Mouse (Mus musculus) testis, postnatal 10 days (tissue): ENCODE measurements around the gene Rsad2.

Experiments used
- DNase-seq: peaks from one replicate; pipeline ENCODE4 v3.0.0; 2021; ENCODE audit warnings: low spot score

The Rsad2 gene

DNA sequence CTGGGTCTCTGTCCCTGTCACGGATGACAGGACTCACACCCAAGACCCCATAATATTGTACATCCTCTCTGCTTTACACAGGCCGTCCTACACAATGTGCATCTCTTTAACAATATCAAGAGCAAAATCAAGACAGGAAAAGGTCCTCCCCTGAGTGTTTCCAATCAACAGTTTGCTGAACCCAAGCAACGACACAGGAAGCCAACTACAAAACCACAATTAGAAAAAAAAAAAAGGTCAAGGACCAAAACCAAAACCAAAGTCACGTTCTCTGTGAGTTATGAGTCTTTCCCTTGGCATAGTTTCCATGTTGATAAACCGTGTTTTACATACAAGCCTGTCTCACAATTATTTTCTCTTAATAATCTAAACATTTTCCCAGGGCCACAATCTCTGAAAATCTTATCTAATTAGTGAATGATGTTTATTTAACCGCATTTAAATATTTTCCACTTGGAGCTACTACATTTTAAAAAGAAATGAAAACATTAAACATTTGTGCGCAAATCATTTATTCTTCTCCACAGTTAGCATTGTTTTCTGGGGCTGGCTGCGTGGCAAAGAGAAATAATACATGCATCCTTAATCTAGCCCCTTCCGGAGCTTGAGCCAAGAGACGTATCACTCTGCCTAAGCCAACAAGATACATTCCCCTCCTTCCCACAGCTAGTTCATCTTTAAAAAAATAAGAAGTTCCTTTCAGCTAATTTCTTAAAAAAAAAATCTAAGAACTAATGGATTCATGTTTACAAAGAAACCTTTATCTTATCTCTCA is 54.4 kb downstream of the Rsad2 start:
- DNase-seq = no peak

DNA sequence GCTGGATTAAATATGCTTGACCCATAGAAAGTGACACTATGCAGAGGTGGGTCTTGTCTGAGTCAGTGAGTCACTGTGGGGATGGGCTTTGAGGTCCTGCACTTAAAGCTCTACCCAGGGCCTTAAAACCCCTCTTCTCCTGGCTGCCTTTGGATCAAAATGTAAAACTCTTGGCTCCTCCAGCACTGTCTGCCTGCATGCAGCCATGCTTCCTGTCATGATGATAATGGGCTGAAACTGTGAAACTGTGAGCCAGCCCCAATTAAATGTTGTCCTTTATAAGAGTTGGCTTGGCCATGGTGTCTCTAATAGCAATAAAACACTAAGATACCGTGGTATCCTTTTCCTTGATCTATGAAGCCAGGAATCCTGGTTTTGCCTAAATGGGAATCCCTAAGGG is 55.0 kb downstream of the Rsad2 start:
- no peak for DNase-seq

DNA sequence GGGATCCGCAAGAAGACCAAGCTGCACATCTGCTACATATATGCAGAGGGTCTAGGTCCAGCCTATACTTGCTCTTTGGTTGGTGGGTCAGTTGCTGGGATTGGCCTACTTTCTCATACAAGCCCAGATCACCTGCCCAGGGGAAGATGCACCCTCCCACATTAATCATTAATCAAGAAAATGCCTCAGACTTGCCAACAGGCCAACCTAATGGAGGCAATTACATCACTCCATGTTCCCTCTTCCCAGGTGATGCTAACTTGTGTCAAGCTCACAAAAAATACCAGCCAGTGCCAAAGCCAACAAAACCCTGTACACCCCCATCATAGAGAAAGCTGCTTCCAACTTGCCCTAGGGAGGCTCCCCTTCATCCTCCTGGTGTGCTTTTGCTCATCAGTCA is 55.5 kb downstream of the Rsad2 start:
- DNase-seq = no peak

DNA sequence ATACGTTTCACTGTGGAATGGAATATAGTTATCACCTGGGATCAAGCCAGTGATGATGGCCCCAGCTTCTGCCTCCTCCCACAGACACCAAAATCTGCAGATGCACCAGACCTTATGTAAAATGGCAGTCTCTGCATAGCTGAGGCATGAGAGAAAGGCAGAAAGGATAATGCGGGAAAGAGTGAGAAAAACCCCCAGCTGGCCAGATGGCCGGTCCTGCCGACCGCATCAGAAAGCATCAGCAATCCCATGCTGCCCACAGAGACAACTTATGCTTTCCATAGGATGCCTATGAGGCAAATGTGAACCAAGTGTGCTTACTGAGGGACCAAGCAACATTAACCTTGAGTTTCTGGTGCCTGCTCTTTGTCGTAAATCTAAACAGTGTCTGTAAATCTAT is 56.9 kb downstream of the Rsad2 start:
- no peak for DNase-seq

- DNase-seq = no peak
These were observed 57.7 kb downstream of the Rsad2 start for GRCm38 (mm10) chr12:26398597-26398996.

DNA sequence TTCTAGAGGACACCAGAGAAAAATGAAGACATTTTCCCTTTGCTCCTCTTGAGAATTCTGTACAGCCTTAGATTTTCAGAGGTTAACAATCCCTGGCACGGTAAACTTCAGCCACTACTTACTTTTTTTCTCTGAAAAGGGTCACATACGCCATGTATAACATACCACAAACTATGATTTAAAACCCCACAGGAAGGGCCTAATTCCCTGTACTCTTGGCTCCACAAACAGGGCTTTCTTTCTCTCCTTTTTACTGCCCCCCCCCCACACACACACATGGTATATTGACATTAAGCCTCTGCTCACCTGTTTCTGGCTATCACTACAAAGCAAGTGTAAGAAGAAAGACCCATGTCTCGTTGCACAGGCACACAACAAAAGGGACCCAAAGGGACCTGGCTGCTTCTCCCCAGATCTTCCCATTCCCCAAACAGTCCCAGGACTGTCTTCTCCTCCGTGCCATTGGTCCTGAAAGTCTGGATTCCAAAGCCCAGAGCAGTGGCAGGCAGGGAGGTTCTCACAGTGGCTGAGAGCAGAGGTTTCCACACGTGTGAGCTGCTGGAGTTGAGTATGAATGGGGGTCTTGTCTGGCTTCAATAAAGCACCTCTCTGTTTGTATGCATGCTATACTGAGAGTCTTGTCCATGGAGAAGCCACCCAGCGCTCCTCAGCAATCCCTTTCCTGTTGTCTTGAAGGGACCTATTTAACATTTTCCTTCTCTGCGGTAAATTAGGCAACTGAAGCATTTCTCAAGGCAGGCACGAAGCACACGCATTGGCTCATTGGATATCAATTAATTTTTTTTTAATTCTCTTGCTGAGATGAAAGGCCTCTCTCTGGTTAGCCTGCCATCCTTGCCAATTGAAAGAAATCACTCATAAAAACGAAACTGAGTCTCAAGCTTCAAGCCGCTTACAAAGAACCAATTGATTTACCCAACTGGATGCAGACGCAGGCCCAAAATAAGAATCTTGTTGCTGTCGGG is 61.5 kb downstream of the Rsad2 start:
- no peak for DNase-seq

DNA sequence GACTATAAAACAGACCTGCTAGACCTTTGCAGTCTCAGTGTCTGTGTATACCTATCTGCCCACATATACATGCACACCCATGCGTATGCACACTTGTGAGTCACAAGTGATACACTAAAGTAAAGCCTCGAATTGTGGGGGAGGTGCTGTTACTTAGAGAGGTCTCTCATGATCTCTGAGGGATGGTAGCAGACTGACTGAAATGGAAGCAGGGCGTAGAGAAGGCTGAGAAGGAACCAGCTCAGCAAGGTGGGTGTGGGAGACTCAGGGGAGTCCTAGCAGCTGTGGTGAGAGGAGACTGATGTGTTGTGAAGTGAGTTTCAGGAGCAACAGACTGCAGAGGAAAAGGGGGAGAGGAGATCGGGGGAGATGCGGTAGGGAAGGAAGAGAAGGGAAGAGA is 63.0 kb downstream of the Rsad2 start:
- DNase-seq = no peak
